Mouse (Mus musculus) cortical plate, adult 2 months (tissue): Measurements from ENCODE around the gene Mark4. TPM values are rescaled to one million over a fixed set of nuclear protein-coding genes. Genes with fewer than 3 reads are reported as not detected.

Experiments
- H3K27ac ChIP-seq: fragments of 200-500 bp; 2 replicates; pipeline ENCODE4 v1.5.1; 2012; ENCODE audit warnings: low read length, control low read depth, inconsistent platforms; ENCODE audit not compliant: insufficient read depth
- H3K4me1 ChIP-seq: fragments of 200-500 bp; 2 replicates; pipeline ENCODE4 v1.6.1; 2011; ENCODE audit warnings: low read length; ENCODE audit not compliant: control insufficient read depth, insufficient read depth
- H3K4me3 ChIP-seq: fragments of 200-500 bp; 2 replicates; pipeline ENCODE4 v1.5.1; 2011; ENCODE audit warnings: mild to moderate bottlenecking, low read length, control low read depth; ENCODE audit not compliant: insufficient read depth
- CTCF ChIP-seq: fragments of 200-500 bp; IDR thresholded peaks from 2 replicates; pipeline ENCODE4 v1.5.1; 2011; ENCODE audit warnings: mild to moderate bottlenecking, control low read depth, low read length; ENCODE audit not compliant: insufficient read depth; ENCODE audit errors: extremely low read depth
- POLR2A ChIP-seq: fragments of 200-500 bp; IDR thresholded peaks from 2 replicates; pipeline ENCODE4 v1.6.1; 2011; ENCODE audit warnings: mild to moderate bottlenecking, low read length, control low read depth; ENCODE audit not compliant: insufficient read depth; ENCODE audit errors: extremely low read depth
- polyA plus RNA-seq: library from polyadenylated mRNA; depleted of rRNA; stranded (reverse); fragments of >200 nt; gene quantifications from 2 replicates; pipeline ENCODE4 v1.2.3, GENCODE M21; 2012

The Mark4 gene
- polyA plus RNA-seq, 1 experiment = 52.0 TPM

DNA sequence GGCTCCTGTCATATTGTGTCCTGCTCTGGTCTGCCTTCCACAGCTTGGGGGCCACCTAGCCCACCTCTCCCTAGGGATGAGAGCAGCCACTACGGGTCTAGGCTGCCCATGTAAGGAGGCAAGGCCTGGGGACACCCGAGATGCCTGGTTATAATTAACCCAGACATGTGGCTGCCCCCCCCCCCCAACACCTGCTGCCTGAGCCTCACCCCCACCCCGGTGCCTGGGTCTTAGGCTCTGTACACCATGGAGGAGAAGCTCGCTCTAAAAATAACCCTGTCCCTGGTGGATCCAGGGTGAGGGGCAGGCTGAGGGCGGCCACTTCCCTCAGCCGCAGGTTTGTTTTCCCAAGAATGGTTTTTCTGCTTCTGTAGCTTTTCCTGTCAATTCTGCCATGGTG, 48.9 kb downstream of the Mark4 start:
- Histone ChIP-seq H3K27ac (no peak overlapping the region), H3K4me3 (no peak overlapping the region), H3K4me1 (no peaks in the 10 kb centered on the region)
- TF ChIP-seq CTCF = no peak
- no peak for TF ChIP-seq POLR2A

DNA sequence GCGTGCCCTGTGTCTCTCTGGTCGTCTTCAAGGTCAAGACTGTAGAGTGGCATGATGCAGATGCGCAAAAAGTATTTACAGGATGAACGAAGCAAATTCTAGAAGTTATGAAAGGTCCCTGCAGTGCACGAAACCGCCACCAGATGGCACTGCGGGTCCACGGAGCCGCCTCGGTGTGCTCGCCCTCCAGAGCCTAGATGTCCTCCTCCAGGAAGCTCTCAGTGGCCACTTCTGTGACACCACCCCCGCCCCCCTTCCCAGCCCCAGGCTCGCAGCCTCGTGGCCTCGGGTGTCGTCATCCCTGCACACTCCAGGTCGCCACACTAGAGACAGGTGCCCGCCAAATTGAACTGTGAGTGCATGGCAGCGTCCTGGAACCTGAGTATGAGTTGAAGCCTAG, 53.2 kb downstream of the Mark4 start:
- H3K4me3 ChIP-seq = no peak overlapping the region
- peak; percentile 94 for TF ChIP-seq CTCF
- TF ChIP-seq POLR2A = no peak

GRCm38 (mm10) chr7:19404476-19404875, 54.1 kb downstream of the Mark4 start, which contains the start of gene Ckm:
TSS of gene Ckm (plus strand) at chr7:19404776.
- Histone ChIP-seq H3K4me1 (no peaks in the 10 kb centered on the region), H3K4me3 (peak within 1 kb of the TSS; percentile 15; the same call in 1 of the 2 replicates), H3K27ac (no peak within 1 kb of the TSS)
- TF ChIP-seq CTCF = no peak
- TF ChIP-seq POLR2A = no peak

More for the DNA sequence above, 53.2 kb downstream of the Mark4 start:
- no peaks in the 10 kb centered on the region for H3K4me1 ChIP-seq
- H3K27ac ChIP-seq = no peak overlapping the region

- no peak for TF ChIP-seq CTCF
- no peak for TF ChIP-seq POLR2A
Observed at GRCm38 (mm10) chr7:19403731-19404296, 54.8 kb downstream of the Mark4 start, which contains the start of gene Klc3. TSS of gene Klc3 (minus strand) at chr7:19404104.

GRCm38 (mm10) chr7:19402535-19403112, 56.0 kb downstream of the Mark4 start:
- TF ChIP-seq CTCF (no peak), POLR2A (no peak)
- Histone ChIP-seq H3K4me1 (no peaks in the 10 kb centered on the region), H3K27ac (no peak overlapping the region), H3K4me3 (no peak overlapping the region)

More at GRCm38 (mm10) chr7:19403731-19404296, 54.8 kb downstream of the Mark4 start, which contains the start of gene Klc3:
- Histone ChIP-seq H3K27ac (no peak within 1 kb of the TSS), H3K4me1 (no peaks in the 10 kb centered on the region), H3K4me3 (peak within 1 kb of the TSS; percentile 15; the same call in 1 of the 2 replicates)

- no peaks in the 10 kb centered on the region for H3K4me1 ChIP-seq
- H3K27ac ChIP-seq = no peak overlapping the region
- no peak for TF ChIP-seq POLR2A
- TF ChIP-seq CTCF = no peak
- H3K4me3 ChIP-seq = no peak overlapping the region
Observed at GRCm38 (mm10) chr7:19400946-19401345, 57.7 kb downstream of the Mark4 start.

- TF ChIP-seq CTCF (no peak), POLR2A (no peak)
- Histone ChIP-seq H3K27ac (no peak overlapping the region), H3K4me1 (no peaks in the 10 kb centered on the region), H3K4me3 (no peak overlapping the region)
Observed at GRCm38 (mm10) chr7:19399496-19400280, 58.9 kb downstream of the Mark4 start.

DNA sequence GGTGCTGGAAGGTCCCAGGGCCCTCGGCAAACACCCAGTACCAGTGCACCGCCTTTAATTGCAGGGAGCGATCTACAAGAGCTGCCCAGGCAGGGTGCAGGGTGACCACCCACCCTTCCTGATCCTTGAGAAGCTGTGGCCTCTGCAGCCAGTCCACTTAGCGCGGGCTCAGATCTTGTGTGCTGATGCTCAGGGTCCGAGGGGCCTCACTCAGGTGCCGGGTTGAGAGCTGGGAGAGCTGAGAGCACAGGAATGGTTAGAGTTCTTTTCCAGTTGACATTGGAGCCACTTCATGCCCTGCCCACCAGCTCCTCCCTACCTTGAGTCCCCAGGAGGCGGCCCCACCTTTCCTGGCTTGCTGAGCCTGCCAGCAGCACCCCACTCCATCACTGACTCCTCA, 64.1 kb downstream of the Mark4 start:
- H3K4me3 ChIP-seq = no peak overlapping the region
- no peak for TF ChIP-seq POLR2A
- no peak for TF ChIP-seq CTCF
- H3K27ac ChIP-seq = no peak overlapping the region
- H3K4me1 ChIP-seq = no peaks in the 10 kb centered on the region

DNA sequence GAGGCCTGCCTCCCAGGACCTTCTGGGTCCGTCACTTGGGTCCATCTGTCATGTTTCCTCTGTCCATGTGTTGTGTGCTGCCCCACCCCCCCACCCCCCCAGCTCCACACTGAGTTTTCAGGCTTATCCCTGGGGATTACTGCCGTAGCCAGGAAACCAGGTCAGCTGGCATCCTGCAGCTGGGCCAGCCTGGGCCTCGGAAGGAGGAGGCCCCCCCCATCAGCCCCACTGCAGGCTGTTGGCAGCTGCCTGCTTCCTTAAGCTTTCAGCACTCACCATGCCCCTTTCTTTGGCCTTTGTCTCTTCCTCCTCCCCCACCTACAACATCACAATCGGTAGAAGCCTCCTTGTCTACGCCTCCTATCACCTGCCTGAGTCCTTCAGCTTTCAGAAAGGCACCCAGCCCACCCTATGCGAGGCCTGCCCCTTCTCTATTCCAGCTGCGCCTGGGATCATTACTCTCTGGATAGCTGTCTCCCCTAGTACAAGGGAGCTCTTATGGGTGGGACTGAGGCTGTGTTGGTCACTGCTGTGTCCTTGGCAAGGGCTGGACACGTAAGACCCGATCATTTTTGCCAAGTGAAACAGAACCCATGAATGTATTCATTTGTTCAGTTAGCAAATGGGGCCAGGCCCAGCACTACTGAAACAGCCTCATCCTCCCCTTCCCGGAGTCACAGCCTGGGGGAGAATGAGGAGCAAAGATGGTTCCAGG, 69.8 kb downstream of the Mark4 start:
- H3K4me1 ChIP-seq = no peaks in the 10 kb centered on the region
- H3K4me3 ChIP-seq = no peak overlapping the region
- TF ChIP-seq CTCF (no peak), POLR2A (no peak)
- peak overlapping the region; percentile 72; the same call in 1 of the 2 replicates for H3K27ac ChIP-seq

GRCm38 (mm10) chr7:19383708-19384107, 74.9 kb downstream of the Mark4 start:
- Histone ChIP-seq H3K4me3 (no peak overlapping the region), H3K4me1 (peaks cover 4% of the 10 kb centered on the region), H3K27ac (no peak overlapping the region)
- TF ChIP-seq POLR2A = no peak
- no peak for TF ChIP-seq CTCF
